Mouse (Mus musculus) liver, adult 2 months (tissue): Measurements from ENCODE around the gene Mettl14. TPM values are rescaled to one million over a fixed set of nuclear protein-coding genes. Genes with fewer than 3 reads are reported as not detected.
A peak's percentile ranks its signal among the peaks of the same experiment; 100 is the strongest.

Source experiments
- DNase-seq: peaks from one replicate; pipeline ENCODE4 v3.0.0-alpha.2; 2011; ENCODE audit warnings: low read depth, low spot score; ENCODE audit errors: extremely low read depth
- H3K27ac ChIP-seq: fragments of 200-500 bp; replicated peaks from 2 replicates; pipeline ENCODE4 v1.5.1; 2012; ENCODE audit warnings: low read depth, mild to moderate bottlenecking, control low read depth, inconsistent platforms, low read length; ENCODE audit not compliant: insufficient read depth
- H3K27me3 ChIP-seq: fragments of 200-500 bp; 2 replicates; pipeline ENCODE4 v1.6.1; 2012; ENCODE audit warnings: mild to moderate bottlenecking, moderate library complexity, low read length, inconsistent platforms; ENCODE audit not compliant: control insufficient read depth, insufficient read depth
- H3K36me3 ChIP-seq: fragments of 200-500 bp; 2 replicates; pipeline ENCODE4 v1.6.1; 2012; ENCODE audit warnings: low read length, inconsistent platforms; ENCODE audit not compliant: control insufficient read depth, insufficient read depth
- H3K4me1 ChIP-seq: fragments of 200-500 bp; 2 replicates; pipeline ENCODE4 v1.6.1; 2011; ENCODE audit warnings: low read length; ENCODE audit not compliant: control insufficient read depth, insufficient read depth
- H3K4me3 ChIP-seq: fragments of 200-500 bp; 2 replicates; pipeline ENCODE4 v1.5.1; 2011; ENCODE audit warnings: low read depth, mild to moderate bottlenecking, control low read depth, low read length, moderate library complexity; ENCODE audit not compliant: insufficient read depth
- H3K79me2 ChIP-seq: fragments of 200-500 bp; 2 replicates; pipeline ENCODE4 v1.6.1; 2012; ENCODE audit warnings: inconsistent platforms, mild to moderate bottlenecking, low read length, moderate library complexity; ENCODE audit not compliant: control insufficient read depth, insufficient read depth
- H3K9ac ChIP-seq: fragments of 200-500 bp; 2 replicates; pipeline ENCODE4 v1.6.1; 2012; ENCODE audit warnings: low read depth, mild to moderate bottlenecking, control low read depth, inconsistent platforms, low read length
- CTCF ChIP-seq: fragments of 200-500 bp; IDR thresholded peaks from 2 replicates; pipeline ENCODE4 v1.5.1; 2011; ENCODE audit warnings: low read depth, low read length, control low read depth
- POLR2A ChIP-seq: fragments of 200-500 bp; IDR thresholded peaks from 2 replicates; pipeline ENCODE4 v1.6.1; 2011; ENCODE audit warnings: low read length, control low read depth; ENCODE audit not compliant: insufficient read depth; ENCODE audit errors: extremely low read depth
- WGBS: fragments of 180-500 bp; shearing (Covaris S2); methylation state at CpG from one replicate; pipeline ENCODE4 v1.1.7; 2018; 5-methylcytosine and 5-hydroxymethylcytosine counted together
- polyA plus RNA-seq: library from polyadenylated mRNA; depleted of rRNA; stranded (reverse); fragments of >200 nt; gene quantifications from 2 replicates; pipeline ENCODE4 v1.2.3, GENCODE M21; 2012
- total RNA-seq: library from RNA; depleted of rRNA; stranded (reverse); fragments of >200 nt; gene quantifications from 2 replicates; pipeline ENCODE4 v1.2.3, GENCODE M21; 2014

The Mettl14 gene
- total and polyA plus RNA-seq, 2 experiments, result 2.9 to 3.9 TPM

DNA sequence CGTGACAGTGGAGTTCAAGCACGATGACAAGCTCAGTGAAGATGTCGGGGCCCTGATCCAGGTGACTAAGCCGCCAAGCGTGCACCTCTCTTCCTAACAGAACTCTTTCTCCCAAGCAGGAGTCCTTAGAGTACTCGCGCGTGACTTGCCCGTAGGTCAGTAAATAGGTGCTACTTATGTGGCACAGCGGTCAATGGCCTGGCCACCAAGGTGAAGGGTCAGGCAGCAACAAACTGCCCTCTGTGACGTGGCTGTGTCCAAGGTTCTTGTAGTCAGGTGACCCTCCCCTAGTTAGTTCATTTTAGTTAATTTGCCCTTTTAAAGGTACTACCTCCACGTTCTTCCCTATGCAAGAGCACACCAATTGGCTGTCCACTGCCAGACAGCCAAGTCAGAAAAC lies 32.2 kb downstream of the Mettl14 start:
- Histone ChIP-seq H3K9ac (no peak overlapping the region), H3K27ac (peak overlapping the region; percentile 83), H3K79me2 (no peaks in the 10 kb centered on the region), H3K4me3 (no peak overlapping the region), H3K27me3 (no peaks in the 10 kb centered on the region), H3K36me3 (peaks cover 78% of the 10 kb centered on the region), H3K4me1 (peaks cover 3% of the 10 kb centered on the region)
- WGBS, result 33% methylated on average over 12 of the region's 12 CpGs
- TF ChIP-seq CTCF (0 out of 2 replicates have a peak, but pooled peaks have one; percentile 10), POLR2A (no peak)
- peak; percentile 97 for DNase-seq

DNA sequence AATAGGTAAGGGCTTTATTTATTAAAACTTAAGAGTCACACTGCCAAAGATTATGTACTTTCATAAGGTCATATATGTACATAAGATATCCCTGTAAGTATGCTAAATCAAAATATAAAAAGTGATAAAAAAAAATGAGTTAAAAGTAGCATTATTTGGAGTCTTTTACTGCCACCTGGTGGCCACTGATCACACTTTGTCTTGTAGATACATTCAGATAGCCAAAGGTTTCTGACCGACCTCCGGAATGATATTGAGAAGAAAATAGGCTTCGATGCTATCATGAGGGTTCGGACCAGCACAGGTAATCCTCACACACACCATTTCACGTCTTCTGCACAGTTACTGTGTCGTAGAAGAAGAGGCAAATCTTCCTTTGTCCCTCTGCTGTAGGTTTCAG lies 32.7 kb downstream of the Mettl14 start:
- peak; percentile 74 for DNase-seq
- H3K36me3 ChIP-seq, result peaks cover 79% of the 10 kb centered on the region
- peaks cover 3% of the 10 kb centered on the region for H3K4me1 ChIP-seq
- TF ChIP-seq POLR2A, result no peak
- TF ChIP-seq CTCF, result no peak
- no peak overlapping the region for H3K4me3 ChIP-seq
- 79% methylated on average over 6 of the region's 6 CpGs for WGBS
- peak overlapping the region; percentile 83 for H3K27ac ChIP-seq
- H3K79me2 ChIP-seq, result no peaks in the 10 kb centered on the region
- H3K27me3 ChIP-seq, result no peaks in the 10 kb centered on the region
- H3K9ac ChIP-seq, result no peak overlapping the region

DNA sequence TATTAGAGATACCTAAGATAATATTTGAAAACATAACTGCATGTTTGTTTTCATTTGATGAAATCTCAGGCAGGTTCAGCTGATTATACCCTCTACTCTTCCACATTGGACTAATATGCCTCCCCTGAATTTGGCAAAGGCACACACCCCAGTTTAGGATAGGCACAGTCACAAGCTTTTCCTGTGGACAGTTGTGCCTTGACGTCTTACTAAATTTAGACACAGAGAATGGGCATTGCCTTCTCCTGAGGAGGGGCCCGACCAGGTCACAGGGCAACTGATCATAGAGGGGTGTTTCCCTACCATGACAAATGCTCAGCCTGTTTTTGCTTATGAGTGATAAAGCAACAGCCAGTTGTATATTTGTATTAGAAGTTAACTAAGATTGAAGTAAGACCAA lies 34.4 kb downstream of the Mettl14 start:
- H3K36me3 ChIP-seq, result peaks cover 79% of the 10 kb centered on the region

DNA sequence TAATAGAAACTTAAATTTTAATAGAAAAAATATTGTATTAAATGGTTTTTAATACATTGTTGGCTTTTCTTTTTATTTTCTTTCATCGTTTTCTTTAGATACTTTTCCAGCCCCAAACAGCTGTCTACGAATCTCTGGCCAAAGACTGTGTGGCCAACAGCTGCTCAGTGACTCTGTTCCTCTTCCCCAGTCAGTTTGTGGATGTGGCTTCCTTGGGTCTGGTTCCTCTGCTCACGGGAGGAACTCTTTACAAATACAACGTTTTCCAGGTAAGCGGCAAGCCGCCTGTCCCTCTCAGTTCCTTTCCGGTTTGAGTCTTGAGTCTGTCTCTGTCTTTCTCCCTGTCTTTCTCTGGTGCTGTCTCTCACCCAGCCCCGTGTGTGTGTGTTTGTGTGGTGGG lies 35.3 kb downstream of the Mettl14 start:
- H3K27ac ChIP-seq, result no peak overlapping the region

More for the DNA sequence above, 34.4 kb downstream of the Mettl14 start:
- Histone ChIP-seq H3K9ac (no peak overlapping the region), H3K4me1 (peaks cover 3% of the 10 kb centered on the region), H3K27ac (no peak overlapping the region), H3K27me3 (no peaks in the 10 kb centered on the region), H3K4me3 (no peak overlapping the region), H3K79me2 (no peaks in the 10 kb centered on the region)
- WGBS, result 77% methylated on average over 2 of the region's 2 CpGs
- no peak for TF ChIP-seq CTCF
- TF ChIP-seq POLR2A, result no peak
- DNase-seq, result no peak

DNA sequence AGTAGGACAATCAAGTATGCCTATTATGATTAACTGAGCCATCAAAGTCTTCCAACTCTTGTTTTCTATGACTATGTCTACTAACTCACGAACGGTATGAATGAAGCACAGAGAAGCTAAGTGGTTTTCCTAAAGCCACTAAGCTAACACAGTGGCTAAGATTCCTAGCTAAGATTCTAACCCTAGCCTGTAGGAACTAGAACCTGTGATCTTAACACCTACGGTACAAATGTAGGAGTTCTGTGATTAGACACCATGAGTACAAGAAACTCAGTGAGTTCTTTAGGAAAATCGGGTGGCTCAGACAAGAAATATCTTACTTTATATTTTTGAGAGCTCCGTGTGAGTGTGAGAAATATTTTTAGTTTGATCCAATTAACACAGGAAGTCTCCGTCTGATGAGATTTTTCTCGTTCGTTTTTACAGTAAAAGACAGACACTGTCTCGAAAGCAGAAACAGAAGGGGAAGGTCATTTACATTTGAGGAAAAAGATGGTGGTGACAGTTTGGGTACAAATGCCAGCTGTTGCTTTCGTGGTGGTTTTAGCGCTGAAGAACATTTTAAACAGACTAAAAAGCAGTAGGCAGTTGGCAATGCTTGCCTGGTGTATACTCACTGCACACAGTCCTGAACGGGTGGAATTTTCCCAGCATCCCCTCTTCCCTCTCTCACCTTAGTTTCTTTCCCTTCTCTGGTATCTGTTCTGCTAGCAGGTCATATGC lies 37.7 kb downstream of the Mettl14 start:
- H3K4me3 ChIP-seq, result no peak overlapping the region
- no peak for DNase-seq
- no peak overlapping the region for H3K9ac ChIP-seq
- WGBS, result 86% methylated on average over 12 of the region's 12 CpGs
- no peaks in the 10 kb centered on the region for H3K27me3 ChIP-seq
- no peak overlapping the region for H3K27ac ChIP-seq
- peaks cover under 1% of the 10 kb centered on the region for H3K4me1 ChIP-seq
- TF ChIP-seq POLR2A (no peak), CTCF (no peak)
- H3K79me2 ChIP-seq, result no peaks in the 10 kb centered on the region
- H3K36me3 ChIP-seq, result peaks cover 79% of the 10 kb centered on the region

More for the DNA sequence above, 35.3 kb downstream of the Mettl14 start:
- Histone ChIP-seq H3K4me3 (no peak overlapping the region), H3K9ac (no peak overlapping the region), H3K36me3 (peaks cover 77% of the 10 kb centered on the region), H3K4me1 (peaks cover 3% of the 10 kb centered on the region), H3K27me3 (no peaks in the 10 kb centered on the region), H3K79me2 (no peaks in the 10 kb centered on the region)
- no peak for TF ChIP-seq CTCF
- no peak for TF ChIP-seq POLR2A
- DNase-seq, result no peak
- WGBS, result 91% methylated on average over 8 of the region's 8 CpGs

DNA sequence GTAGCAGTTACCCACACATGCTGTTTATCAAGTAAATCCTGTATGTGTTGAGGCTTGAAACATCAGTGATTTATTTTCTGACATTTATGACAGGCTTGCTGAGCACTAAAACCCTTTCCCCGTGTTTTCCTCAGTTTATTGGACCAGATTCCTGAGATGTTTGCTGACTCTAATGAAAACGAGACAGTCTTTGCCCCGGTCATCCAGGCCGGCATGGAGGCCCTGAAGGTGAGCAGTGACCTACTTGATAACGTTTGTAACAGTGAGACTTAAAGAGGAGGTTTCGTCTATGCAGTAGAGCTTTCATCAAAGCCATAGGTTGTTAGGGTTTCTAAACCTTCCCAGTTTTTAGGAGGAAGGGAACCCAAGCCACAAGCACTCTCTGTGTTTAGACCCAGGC lies 42.2 kb downstream of the Mettl14 start:
- no peak overlapping the region for H3K9ac ChIP-seq
- WGBS, result 75% methylated on average over 6 of the region's 6 CpGs
- no peak for DNase-seq
- no peak overlapping the region for H3K27ac ChIP-seq
- H3K79me2 ChIP-seq, result no peaks in the 10 kb centered on the region; the same call in 1 of the 2 replicates
- no peak overlapping the region for H3K4me3 ChIP-seq
- peaks cover 66% of the 10 kb centered on the region for H3K36me3 ChIP-seq
- no peaks in the 10 kb centered on the region for H3K27me3 ChIP-seq
- H3K4me1 ChIP-seq, result no peaks in the 10 kb centered on the region
- TF ChIP-seq POLR2A, result no peak
- no peak for TF ChIP-seq CTCF
